Mouse (Mus musculus): ENCODE measurements around the gene Cep57l1. TPM values are rescaled to one million over a fixed set of nuclear protein-coding genes. Genes with fewer than 3 reads are reported as not detected.

Cep57l1 gene
- polyA plus RNA-seq (2014; fragmentation: Nextera tagmentation; extraction: Ambion mirVana) = 18.1 and 20.1 TPM in 2 replicates

DNA sequence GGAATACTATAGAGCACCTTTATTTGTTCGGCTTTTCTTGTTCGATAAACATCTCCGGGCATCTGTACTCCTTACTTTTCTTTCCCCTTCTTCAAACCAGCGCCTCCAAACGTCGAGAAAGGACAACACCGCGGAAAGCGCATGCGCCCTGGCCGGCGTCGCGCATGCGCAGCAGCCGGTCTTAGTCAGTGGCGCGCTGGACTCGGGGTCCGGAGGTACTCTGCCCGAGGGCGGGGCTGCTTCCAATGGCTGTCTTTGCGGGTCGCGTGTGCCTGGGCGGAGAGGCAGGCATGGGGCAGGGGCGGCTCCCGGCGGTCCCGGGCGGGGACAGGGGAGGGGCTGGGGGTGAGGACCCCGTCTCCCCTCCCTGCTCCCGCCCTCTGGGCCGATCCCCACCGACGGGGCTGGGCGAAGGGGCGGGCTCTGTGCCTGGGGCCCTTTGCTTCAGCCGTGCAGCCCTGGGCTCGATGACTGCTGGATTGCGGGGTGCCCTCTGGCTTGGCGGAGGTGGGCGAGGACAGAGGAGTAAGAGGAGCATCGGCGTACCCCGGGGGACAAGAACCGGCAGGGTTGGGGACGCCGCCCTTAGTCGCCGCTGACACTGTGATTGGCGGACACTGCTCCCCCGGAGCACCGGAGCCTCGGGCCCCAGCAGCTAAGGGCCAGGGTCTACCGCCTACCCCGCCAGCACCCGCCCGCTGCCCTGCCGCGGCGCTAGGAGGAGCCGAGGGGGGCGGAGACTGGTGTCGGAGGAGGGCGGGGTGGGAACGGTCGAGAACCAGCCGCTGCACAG is at the start of gene Cep57l1, which contains the start of gene Sesn1:
Gene Cep57l1, minus strand, starts transcription at position 101 of the 793 bp plus-strand sequence.
Gene Sesn1, plus strand, starts transcription at position 165 of the 793 bp plus-strand sequence.
- Histone ChIP-seq H3K4me3 (ENCODE audit: low read depth, low read length) (peak within 1 kb of the TSS; percentile 80), H3K9me3 (ENCODE audit: control insufficient read depth, low read length) (no peaks in the 10 kb centered on the region), H3K4me2 (ENCODE audit: low read depth, low read length) (peak within 1 kb of the TSS; percentile 79), H3K27me3 (replicated peaks; ENCODE audit: control insufficient read depth, insufficient read depth, low read length) (no peaks in the 10 kb centered on the region), H3K9ac (ENCODE audit: low read depth, low read length) (peak within 1 kb of the TSS; percentile 79), H3K27ac (replicated peaks; ENCODE audit: low read depth, low read length) (peak within 1 kb of the TSS; percentile 96), H3K4me1 (ENCODE audit: control insufficient read depth, insufficient read depth, low read length) (peaks cover 26% of the 10 kb centered on the region), H3K36me3 (ENCODE audit: control insufficient read depth, insufficient read depth, low read length) (no peaks in the 10 kb centered on the region)
- DNase-seq (ENCODE audit: low spot score) (peak; percentile 98), ATAC-seq (ENCODE audit: low read depth) (peak; percentile 96)
- WGBS = under 1% methylated on average over 49 of the region's 69 CpGs

DNA sequence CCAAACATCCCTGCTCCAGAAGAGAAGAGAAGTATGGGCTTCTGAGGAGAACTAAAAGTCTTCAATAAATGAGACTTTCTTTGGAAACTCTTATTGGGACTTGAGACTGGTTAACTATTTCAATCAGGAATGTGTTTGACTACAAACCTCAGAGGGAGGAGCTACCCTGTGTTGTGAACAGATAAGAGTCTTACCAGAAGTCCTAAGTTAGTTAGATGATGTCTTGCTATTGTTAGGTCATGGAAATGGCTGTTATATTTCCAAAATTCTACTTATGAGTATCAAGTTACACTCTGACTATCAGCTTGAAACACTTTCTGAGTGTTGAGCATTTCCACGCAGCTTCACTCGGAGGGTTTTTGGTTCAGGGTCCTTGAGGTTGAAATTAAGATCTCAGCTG is 39.0 kb upstream of the Cep57l1 start:
- Histone ChIP-seq H3K4me2 (ENCODE audit: low read depth, low read length) (no peak overlapping the region), H3K27ac (replicated peaks; ENCODE audit: low read depth, low read length) (no peak overlapping the region), H3K9me3 (ENCODE audit: control insufficient read depth, low read length) (no peaks in the 10 kb centered on the region), H3K9ac (ENCODE audit: low read depth, low read length) (no peak overlapping the region), H3K36me3 (ENCODE audit: control insufficient read depth, insufficient read depth, low read length) (no peaks in the 10 kb centered on the region), H3K4me3 (ENCODE audit: low read depth, low read length) (no peak overlapping the region), H3K27me3 (replicated peaks; ENCODE audit: control insufficient read depth, insufficient read depth, low read length) (no peaks in the 10 kb centered on the region), H3K4me1 (ENCODE audit: control insufficient read depth, insufficient read depth, low read length) (no peaks in the 10 kb centered on the region)
- WGBS = 40% methylated on average over 2 of the region's 2 CpGs
- ATAC-seq (ENCODE audit: low read depth) = no peak
- DNase-seq (ENCODE audit: low spot score) = no peak

DNA sequence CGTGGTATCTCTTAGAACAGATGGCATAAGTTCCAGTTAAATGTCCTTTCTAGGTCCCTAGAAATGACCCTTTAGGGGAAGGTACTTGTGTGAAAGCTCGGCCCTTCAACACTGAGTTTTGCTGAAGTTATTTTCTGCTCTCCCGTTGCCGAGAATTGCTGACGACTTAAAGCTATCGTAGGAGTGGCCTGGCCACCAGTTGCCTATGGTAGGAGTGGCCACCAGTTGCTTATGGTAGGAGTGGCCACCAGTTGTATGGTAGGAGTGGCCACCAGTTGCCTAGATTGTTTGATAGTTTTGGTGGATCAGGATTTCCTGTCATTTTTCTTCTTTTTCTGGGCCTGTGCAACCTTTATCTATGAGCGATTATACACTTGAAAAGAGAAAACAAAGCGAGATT is 38.1 kb upstream of the Cep57l1 start:
- 95% methylated on average over 8 of the region's 8 CpGs for WGBS
- Histone ChIP-seq H3K4me1 (ENCODE audit: control insufficient read depth, insufficient read depth, low read length) (no peaks in the 10 kb centered on the region), H3K4me3 (ENCODE audit: low read depth, low read length) (no peak overlapping the region), H3K9ac (ENCODE audit: low read depth, low read length) (no peak overlapping the region), H3K9me3 (ENCODE audit: control insufficient read depth, low read length) (no peaks in the 10 kb centered on the region), H3K4me2 (ENCODE audit: low read depth, low read length) (no peak overlapping the region), H3K27ac (replicated peaks; ENCODE audit: low read depth, low read length) (no peak overlapping the region), H3K27me3 (replicated peaks; ENCODE audit: control insufficient read depth, insufficient read depth, low read length) (no peaks in the 10 kb centered on the region), H3K36me3 (ENCODE audit: control insufficient read depth, insufficient read depth, low read length) (no peaks in the 10 kb centered on the region)
- DNase-seq (ENCODE audit: low spot score) (no peak), ATAC-seq (ENCODE audit: low read depth) (no peak)

DNA sequence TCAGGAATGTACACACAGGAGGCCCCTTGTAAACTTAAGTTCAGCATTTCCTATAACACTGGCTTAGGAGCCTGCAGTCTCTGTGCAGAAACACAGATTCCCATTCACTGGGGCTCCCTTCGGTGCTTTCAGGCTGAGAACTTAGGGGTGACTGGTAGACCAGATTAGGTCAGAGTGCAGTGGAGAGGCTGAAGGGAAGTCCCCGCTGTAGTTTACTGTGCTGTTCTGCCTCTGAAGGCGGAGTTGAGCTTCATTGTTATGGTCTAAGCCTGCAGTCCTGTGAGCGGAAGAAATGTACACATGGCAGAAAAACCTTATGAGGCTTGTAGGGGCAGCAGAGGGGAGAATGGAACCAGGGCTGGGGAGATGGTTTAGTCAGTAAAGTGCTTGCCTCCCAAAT is 29.2 kb upstream of the Cep57l1 start:
- H3K27ac ChIP-seq (replicated peaks; ENCODE audit: low read depth, low read length) = no peak overlapping the region
- DNase-seq (ENCODE audit: low spot score) = no peak
- ATAC-seq (ENCODE audit: low read depth) = no peak
- H3K36me3 ChIP-seq (ENCODE audit: control insufficient read depth, insufficient read depth, low read length) = no peaks in the 10 kb centered on the region
- 95% methylated on average over 4 of the region's 4 CpGs for WGBS
- no peak overlapping the region for H3K9ac ChIP-seq (ENCODE audit: low read depth, low read length)
- no peak overlapping the region for H3K4me3 ChIP-seq (ENCODE audit: low read depth, low read length)
- no peaks in the 10 kb centered on the region for H3K4me1 ChIP-seq (ENCODE audit: control insufficient read depth, insufficient read depth, low read length)
- H3K4me2 ChIP-seq (ENCODE audit: low read depth, low read length) = no peak overlapping the region
- no peaks in the 10 kb centered on the region for H3K27me3 ChIP-seq (replicated peaks; ENCODE audit: control insufficient read depth, insufficient read depth, low read length)
- no peaks in the 10 kb centered on the region for H3K9me3 ChIP-seq (ENCODE audit: control insufficient read depth, low read length)

DNA sequence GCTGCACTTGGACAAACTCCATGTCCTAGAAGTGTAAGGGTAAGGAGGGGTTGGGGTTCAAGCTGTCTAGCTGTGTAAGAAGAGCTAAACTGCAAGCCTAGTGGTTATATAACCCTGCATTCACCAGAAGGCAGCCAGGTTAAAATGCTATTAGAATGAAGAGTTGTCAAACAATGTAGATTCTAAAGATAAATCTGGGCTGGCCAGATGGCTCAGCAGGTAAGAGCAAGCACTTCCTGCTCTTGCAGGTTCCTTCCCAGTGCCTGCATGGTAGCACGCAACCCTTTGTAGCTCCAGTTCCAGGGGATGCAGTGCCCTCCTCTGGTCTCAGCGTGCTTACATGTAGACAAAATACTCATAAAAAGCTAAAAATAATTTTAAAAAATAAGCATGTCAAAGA is 24.5 kb upstream of the Cep57l1 start:
- DNase-seq (ENCODE audit: low spot score) (no peak), ATAC-seq (ENCODE audit: low read depth) (no peak)
- Histone ChIP-seq H3K27me3 (replicated peaks; ENCODE audit: control insufficient read depth, insufficient read depth, low read length) (no peaks in the 10 kb centered on the region), H3K9me3 (ENCODE audit: control insufficient read depth, low read length) (no peaks in the 10 kb centered on the region), H3K4me3 (ENCODE audit: low read depth, low read length) (no peak overlapping the region), H3K27ac (replicated peaks; ENCODE audit: low read depth, low read length) (no peak overlapping the region), H3K4me2 (ENCODE audit: low read depth, low read length) (no peak overlapping the region), H3K4me1 (ENCODE audit: control insufficient read depth, insufficient read depth, low read length) (no peaks in the 10 kb centered on the region), H3K36me3 (ENCODE audit: control insufficient read depth, insufficient read depth, low read length) (no peaks in the 10 kb centered on the region), H3K9ac (ENCODE audit: low read depth, low read length) (no peak overlapping the region)
- WGBS = 88% methylated on average over 2 of the region's 2 CpGs

DNA sequence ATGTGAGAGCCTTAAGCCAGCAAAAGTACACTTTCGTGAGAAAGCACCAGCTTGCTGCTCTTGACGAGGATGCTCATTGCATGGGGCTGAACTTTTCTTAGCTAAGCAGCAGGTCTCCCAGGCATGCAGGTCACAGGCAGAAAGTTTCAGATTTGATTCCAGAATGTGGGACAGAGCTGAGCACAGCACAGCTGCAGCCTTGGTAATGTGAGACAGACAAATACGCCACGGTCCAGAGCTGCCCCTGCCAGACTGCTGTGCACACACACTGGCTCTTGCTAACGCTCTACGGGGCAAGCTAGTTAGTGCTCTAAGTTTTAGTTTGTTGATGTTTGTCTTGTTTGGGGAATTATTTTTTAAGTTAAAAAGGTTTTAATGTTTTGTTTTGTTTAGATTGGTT is 22.5 kb upstream of the Cep57l1 start:
- Histone ChIP-seq H3K27me3 (replicated peaks; ENCODE audit: control insufficient read depth, insufficient read depth, low read length) (no peaks in the 10 kb centered on the region), H3K4me1 (ENCODE audit: control insufficient read depth, insufficient read depth, low read length) (no peaks in the 10 kb centered on the region), H3K4me2 (ENCODE audit: low read depth, low read length) (no peak overlapping the region), H3K27ac (replicated peaks; ENCODE audit: low read depth, low read length) (no peak overlapping the region), H3K4me3 (ENCODE audit: low read depth, low read length) (no peak overlapping the region), H3K36me3 (ENCODE audit: control insufficient read depth, insufficient read depth, low read length) (no peaks in the 10 kb centered on the region), H3K9ac (ENCODE audit: low read depth, low read length) (no peak overlapping the region), H3K9me3 (ENCODE audit: control insufficient read depth, low read length) (no peaks in the 10 kb centered on the region)
- DNase-seq (ENCODE audit: low spot score) = peak; percentile 77
- peak; percentile 86 for ATAC-seq (ENCODE audit: low read depth)
- WGBS = 34% methylated on average over 6 of the region's 6 CpGs

DNA sequence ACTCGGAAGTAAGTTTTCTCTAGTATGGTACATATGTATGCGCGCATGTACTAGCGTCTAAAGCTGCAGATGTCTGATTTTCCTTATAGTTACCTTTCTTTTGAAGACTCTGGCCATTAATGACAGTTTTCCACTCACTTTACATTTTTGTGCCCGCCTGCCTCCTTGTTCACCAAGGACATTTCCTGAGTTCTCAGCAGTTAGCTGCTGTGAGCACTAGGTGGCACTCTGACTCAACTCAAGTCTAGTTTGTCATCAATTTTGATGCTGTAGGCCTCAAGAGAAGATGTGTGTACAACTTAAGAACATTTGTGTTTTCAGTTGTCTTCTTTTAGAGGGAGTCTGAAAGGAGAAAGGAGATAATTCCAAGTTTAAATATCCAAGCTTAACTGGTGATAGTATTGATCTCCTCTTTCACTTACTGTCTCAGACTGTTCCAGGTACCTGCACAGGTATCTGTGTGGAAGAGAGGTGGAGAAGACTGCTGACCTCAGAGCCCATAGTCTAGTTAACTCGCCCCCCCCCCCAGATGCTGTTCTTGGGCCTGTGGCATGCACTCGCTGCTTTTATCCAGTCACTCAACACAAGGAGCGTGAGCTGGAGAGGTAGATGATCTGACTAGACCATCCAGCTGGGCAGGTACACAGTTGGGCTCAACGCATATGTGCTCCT is 21.3 kb upstream of the Cep57l1 start:
- ATAC-seq (ENCODE audit: low read depth) = no peak
- no peaks in the 10 kb centered on the region for H3K27me3 ChIP-seq (replicated peaks; ENCODE audit: control insufficient read depth, insufficient read depth, low read length)
- H3K9ac ChIP-seq (ENCODE audit: low read depth, low read length) = no peak overlapping the region
- H3K4me3 ChIP-seq (ENCODE audit: low read depth, low read length) = no peak overlapping the region
- H3K36me3 ChIP-seq (ENCODE audit: control insufficient read depth, insufficient read depth, low read length) = no peaks in the 10 kb centered on the region
- 49% methylated on average over 9 of the region's 9 CpGs for WGBS
- no peaks in the 10 kb centered on the region for H3K4me1 ChIP-seq (ENCODE audit: control insufficient read depth, insufficient read depth, low read length)
- H3K4me2 ChIP-seq (ENCODE audit: low read depth, low read length) = no peak overlapping the region
- H3K9me3 ChIP-seq (ENCODE audit: control insufficient read depth, low read length) = no peaks in the 10 kb centered on the region
- H3K27ac ChIP-seq (replicated peaks; ENCODE audit: low read depth, low read length) = no peak overlapping the region
- peak; percentile 88 for DNase-seq (ENCODE audit: low spot score)

DNA sequence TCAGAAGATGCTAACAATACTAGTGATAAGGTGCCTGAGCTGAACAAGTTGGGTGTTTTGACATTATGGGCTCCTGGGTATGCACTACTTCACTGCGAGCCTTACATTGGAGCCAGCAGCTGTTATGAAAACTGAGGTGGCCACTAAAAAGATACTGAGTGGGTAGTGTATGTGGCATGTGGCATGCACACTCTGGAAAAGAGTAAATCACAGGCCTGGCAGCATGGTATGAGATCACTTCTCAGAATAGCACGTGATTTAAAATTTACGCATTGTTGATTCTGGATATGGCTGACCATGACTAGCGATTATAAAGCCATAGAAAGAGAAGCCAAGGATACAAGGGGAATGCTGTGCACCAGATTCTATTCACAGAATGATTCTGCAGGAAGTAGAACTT is 20.8 kb upstream of the Cep57l1 start:
- ATAC-seq (ENCODE audit: low read depth) = no peak
- H3K27ac ChIP-seq (replicated peaks; ENCODE audit: low read depth, low read length) = no peak overlapping the region
- no peak overlapping the region for H3K9ac ChIP-seq (ENCODE audit: low read depth, low read length)
- H3K4me3 ChIP-seq (ENCODE audit: low read depth, low read length) = no peak overlapping the region
- 62% methylated on average over 4 of the region's 4 CpGs for WGBS
- no peaks in the 10 kb centered on the region for H3K9me3 ChIP-seq (ENCODE audit: control insufficient read depth, low read length)
- DNase-seq (ENCODE audit: low spot score) = no peak
- no peak overlapping the region for H3K4me2 ChIP-seq (ENCODE audit: low read depth, low read length)
- H3K4me1 ChIP-seq (ENCODE audit: control insufficient read depth, insufficient read depth, low read length) = no peaks in the 10 kb centered on the region
- H3K36me3 ChIP-seq (ENCODE audit: control insufficient read depth, insufficient read depth, low read length) = no peaks in the 10 kb centered on the region
- H3K27me3 ChIP-seq (replicated peaks; ENCODE audit: control insufficient read depth, insufficient read depth, low read length) = no peaks in the 10 kb centered on the region

Data from embryonic facial prominence, embryonic 14.5 days (tissue).